Mouse (Mus musculus) neural tube, postnatal 0 days (tissue): ENCODE data around the gene Olfr190. TPM values are rescaled to one million over a fixed set of nuclear protein-coding genes. Genes with fewer than 3 reads are reported as not detected.

ENCODE experiments used
- polyA plus RNA-seq: library from polyadenylated mRNA; unstranded; fragments of >200 nt; fragmentation: Nextera tagmentation; extraction: Ambion mirVana; gene quantifications from 2 replicates; pipeline ENCODE4 v1.2.1, GENCODE M21; 2015

Gene Olfr190
- not detected in 2 replicates for polyA plus RNA-seq

DNA sequence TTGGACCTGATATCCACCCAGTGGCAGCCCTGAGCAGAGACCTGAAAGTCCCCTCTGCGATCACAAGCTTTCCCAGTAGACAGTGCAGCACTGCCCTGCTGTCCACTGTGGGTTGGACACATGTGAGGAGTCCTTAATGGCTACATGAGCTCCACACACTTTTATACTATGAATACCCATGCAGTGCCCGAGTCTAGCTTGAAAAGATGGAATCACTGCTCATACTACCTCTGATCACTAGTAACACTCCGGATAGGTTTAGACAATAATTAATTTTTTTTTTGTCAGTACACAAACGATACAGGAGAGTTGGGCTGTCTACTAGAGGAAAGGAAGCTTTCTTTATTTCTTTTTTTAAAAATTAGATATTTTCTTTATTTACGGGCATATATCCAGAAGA is at the start of gene Olfr190:
Gene Olfr190, minus strand, starts transcription at position 101 of the 400 bp plus-strand sequence.

GRCm38 (mm10) chr16:59120969-59121368 is 43.2 kb upstream of the Olfr190 start, which contains the start of gene Olfr194:
Gene Olfr194, minus strand, starts transcription at chr16:59121069.

DNA sequence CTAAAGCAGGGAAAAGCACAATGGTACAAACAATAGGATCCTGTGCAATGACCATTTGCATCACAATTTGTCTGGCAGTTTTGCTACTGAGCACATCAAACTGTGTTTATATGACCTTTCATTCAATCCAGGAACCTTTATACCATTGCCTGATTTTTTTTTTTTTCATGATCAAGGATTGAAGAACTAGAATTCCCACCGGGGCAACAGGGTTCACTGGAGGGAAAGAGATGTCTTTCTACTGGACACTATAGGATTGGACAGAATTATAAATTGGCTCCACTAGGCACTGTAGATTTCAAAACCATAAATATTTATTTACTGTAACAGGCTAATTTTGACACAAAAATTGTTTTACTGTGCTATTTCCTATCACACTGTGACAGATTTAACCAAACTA is 34.0 kb upstream of the Olfr190 start, which contains the start of gene Olfr193:
Gene Olfr193, minus strand, starts transcription at position 101 of the 400 bp plus-strand sequence.

DNA sequence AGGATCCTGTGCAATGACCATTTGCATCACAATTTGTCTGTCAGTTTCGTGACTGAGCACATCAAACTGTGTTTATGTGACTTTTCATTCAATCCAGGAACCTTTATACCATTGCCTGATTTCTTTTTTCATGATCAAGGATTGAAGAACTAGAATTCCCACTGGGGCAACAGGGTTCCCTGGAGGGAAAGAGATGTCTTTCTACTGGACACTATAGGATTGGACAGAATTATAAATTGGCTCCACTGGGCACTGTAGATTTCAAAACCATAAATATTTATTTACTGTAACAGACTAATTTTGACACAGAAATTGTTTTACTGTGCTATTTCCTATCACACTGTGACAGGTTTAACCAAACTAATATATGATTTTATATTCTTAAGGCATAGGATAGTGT is 11.9 kb upstream of the Olfr190 start, which contains the start of gene Olfr191:
Gene Olfr191, minus strand, starts transcription at position 101 of the 400 bp plus-strand sequence.

DNA sequence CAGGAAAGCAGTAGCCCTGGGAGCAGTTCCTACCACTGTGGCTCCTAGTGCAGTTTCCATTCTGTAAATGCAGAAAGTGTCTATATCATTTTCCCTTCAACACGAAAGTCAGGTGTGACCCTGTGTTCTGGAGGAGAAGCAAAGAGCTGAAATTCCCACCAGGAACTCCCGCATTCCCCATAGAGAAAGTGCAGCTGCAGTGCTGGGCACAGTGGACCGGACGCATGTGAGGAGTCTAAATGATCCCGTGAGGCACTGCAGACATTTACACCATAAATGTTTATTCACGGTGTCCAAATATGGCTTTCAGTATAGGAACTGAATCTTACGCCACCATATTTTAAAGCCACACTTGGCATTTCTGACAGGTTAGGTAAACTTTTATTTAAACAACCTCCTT is 38.1 kb downstream of the Olfr190 start, which contains the start of gene Olfr187:
Gene Olfr187, minus strand, starts transcription at position 58 of the 400 bp plus-strand sequence.

GRCm38 (mm10) chr16:59030191-59030590 is 47.6 kb downstream of the Olfr190 start, which contains the start of gene Olfr186:
Gene Olfr186, minus strand, starts transcription at chr16:59030291.

Other genes starting within 250 kb of the Olfr190 start
- not detected in 2 replicates for gene Olfr177, start 203.2 kb downstream of the Olfr190 start, polyA plus RNA-seq
- not detected in 2 replicates for gene Olfr178, start 185.9 kb downstream of the Olfr190 start, polyA plus RNA-seq
- not detected in 2 replicates for gene Olfr181, start 149.2 kb downstream of the Olfr190 start, polyA plus RNA-seq
- gene Olfr180, start 148.6 kb downstream of the Olfr190 start, polyA plus RNA-seq = not detected in 2 replicates
- gene Olfr183, start 82.6 kb downstream of the Olfr190 start, polyA plus RNA-seq = not detected in 2 replicates
- not detected in 2 replicates for gene Olfr186, start 47.7 kb downstream of the Olfr190 start, polyA plus RNA-seq
- gene Olfr187, start 38.2 kb downstream of the Olfr190 start, polyA plus RNA-seq = not detected in 2 replicates
- gene Olfr191, start 11.8 kb upstream of the Olfr190 start, polyA plus RNA-seq = not detected in 2 replicates
- gene Olfr193, start 33.9 kb upstream of the Olfr190 start, polyA plus RNA-seq = not detected in 2 replicates
- gene Olfr194, start 43.1 kb upstream of the Olfr190 start, polyA plus RNA-seq = not detected in 2 replicates
- gene Olfr195, start 69.0 kb upstream of the Olfr190 start, polyA plus RNA-seq = not detected in 2 replicates
- not detected in 2 replicates for gene Olfr196, start 92.4 kb upstream of the Olfr190 start, polyA plus RNA-seq
- gene Olfr198, start 125.5 kb upstream of the Olfr190 start, polyA plus RNA-seq = not detected in 2 replicates
- gene Olfr199, start 141.8 kb upstream of the Olfr190 start, polyA plus RNA-seq = not detected in 2 replicates
- gene Olfr201, start 194.6 kb upstream of the Olfr190 start, polyA plus RNA-seq = not detected in 2 replicates
- gene Olfr202, start 208.8 kb upstream of the Olfr190 start, polyA plus RNA-seq = not detected in 2 replicates
- gene Olfr203, start 220.9 kb upstream of the Olfr190 start, polyA plus RNA-seq = not detected in 2 replicates
- not detected in 2 replicates for gene Olfr204, start 240.2 kb upstream of the Olfr190 start, polyA plus RNA-seq